Mouse (Mus musculus): ENCODE measurements around the gene Tbc1d2. TPM values are rescaled to one million over a fixed set of nuclear protein-coding genes. Genes with fewer than 3 reads are reported as not detected.
A peak's percentile ranks its signal among the peaks of the same experiment; 100 is the strongest.

The Tbc1d2 gene
- polyA plus RNA-seq, 1 experiment from 2014 or later: 3.0 TPM

- H3K36me3 ChIP-seq: no peaks in the 10 kb centered on the region
- peak overlapping the region; percentile 93 for H3K27ac ChIP-seq
- no peak overlapping the region for H3K9ac ChIP-seq
- peak overlapping the region; percentile 85 for H3K4me2 ChIP-seq
- 0 out of 2 replicates have a peak, but pooled peaks have one; percentile 24 for ATAC-seq (replicated peaks; ENCODE audit: low FRiP score)
- H3K27me3 ChIP-seq: no peaks in the 10 kb centered on the region
- H3K4me1 ChIP-seq: peaks cover 22% of the 10 kb centered on the region
- H3K4me3 ChIP-seq (replicated peaks): no peak overlapping the region
- no peaks in the 10 kb centered on the region for H3K9me3 ChIP-seq (replicated peaks)
- WGBS: 0% methylated on average over 6 of the region's 8 CpGs
These were observed 15.4 kb upstream of the Tbc1d2 start for GRCm38 (mm10) chr4:46665371-46665774.

- peak overlapping the region; percentile 64 for H3K9ac ChIP-seq
- H3K4me3 ChIP-seq (replicated peaks): peak overlapping the region; percentile 49
- 2% methylated on average over 34 of the region's 34 CpGs for WGBS
These were observed 14.4 kb upstream of the Tbc1d2 start for GRCm38 (mm10) chr4:46664123-46665009.

GRCm38 (mm10) chr4:46661433-46661832 lies 11.4 kb upstream of the Tbc1d2 start:
- WGBS: 78% methylated on average over 9 of the region's 9 CpGs
- Histone ChIP-seq H3K27me3 (no peaks in the 10 kb centered on the region), H3K9ac (no peak overlapping the region), H3K4me3 (replicated peaks) (no peak overlapping the region), H3K9me3 (replicated peaks) (no peaks in the 10 kb centered on the region), H3K4me2 (no peak overlapping the region), H3K27ac (no peak overlapping the region), H3K4me1 (peaks cover 22% of the 10 kb centered on the region), H3K36me3 (no peaks in the 10 kb centered on the region)
- no peak for ATAC-seq (replicated peaks; ENCODE audit: low FRiP score)

More at GRCm38 (mm10) chr4:46664123-46665009, 14.4 kb upstream of the Tbc1d2 start:
- peaks cover 22% of the 10 kb centered on the region for H3K4me1 ChIP-seq
- H3K4me2 ChIP-seq: peak overlapping the region; percentile 85
- no peaks in the 10 kb centered on the region for H3K9me3 ChIP-seq (replicated peaks)
- no peaks in the 10 kb centered on the region for H3K36me3 ChIP-seq
- no peaks in the 10 kb centered on the region for H3K27me3 ChIP-seq
- H3K27ac ChIP-seq: peak overlapping the region; percentile 93
- peak; percentile 92 for ATAC-seq (replicated peaks; ENCODE audit: low FRiP score)

GRCm38 (mm10) chr4:46658946-46659345 lies 8.9 kb upstream of the Tbc1d2 start:
- no peak overlapping the region for H3K4me2 ChIP-seq
- ATAC-seq (replicated peaks; ENCODE audit: low FRiP score): no peak
- no peaks in the 10 kb centered on the region; the same call in none of the 2 replicates for H3K27me3 ChIP-seq
- no peak overlapping the region for H3K9ac ChIP-seq
- peaks cover 6% of the 10 kb centered on the region for H3K4me1 ChIP-seq
- H3K4me3 ChIP-seq (replicated peaks): no peak overlapping the region
- no peaks in the 10 kb centered on the region for H3K9me3 ChIP-seq (replicated peaks)
- H3K27ac ChIP-seq: no peak overlapping the region
- no peaks in the 10 kb centered on the region for H3K36me3 ChIP-seq
- WGBS: 39% methylated on average over 5 of the region's 5 CpGs

GRCm38 (mm10) chr4:46657116-46657515 lies 7.1 kb upstream of the Tbc1d2 start:
- Histone ChIP-seq H3K36me3 (no peaks in the 10 kb centered on the region), H3K9ac (no peak overlapping the region), H3K4me1 (no peaks in the 10 kb centered on the region), H3K27me3 (peaks cover 13% of the 10 kb centered on the region), H3K9me3 (replicated peaks) (no peaks in the 10 kb centered on the region), H3K4me2 (no peak overlapping the region), H3K4me3 (replicated peaks) (no peak overlapping the region), H3K27ac (no peak overlapping the region)
- no peak for ATAC-seq (replicated peaks; ENCODE audit: low FRiP score)
- 13% methylated on average over 5 of the region's 5 CpGs for WGBS

- Histone ChIP-seq H3K9me3 (replicated peaks) (no peaks in the 10 kb centered on the region), H3K27me3 (peaks cover 25% of the 10 kb centered on the region), H3K4me3 (replicated peaks) (no peak overlapping the region), H3K27ac (no peak overlapping the region), H3K9ac (no peak overlapping the region), H3K36me3 (no peaks in the 10 kb centered on the region), H3K4me1 (peaks cover 1% of the 10 kb centered on the region), H3K4me2 (no peak overlapping the region)
- 63% methylated on average over 2 of the region's 2 CpGs for WGBS
- ATAC-seq (replicated peaks; ENCODE audit: low FRiP score): no peak
These were observed 5.9 kb upstream of the Tbc1d2 start for GRCm38 (mm10) chr4:46655956-46656355.

GRCm38 (mm10) chr4:46655298-46655697 lies 5.3 kb upstream of the Tbc1d2 start:
- WGBS: 68% methylated on average over 1 of the region's 1 CpGs
- Histone ChIP-seq H3K27me3 (peaks cover 27% of the 10 kb centered on the region), H3K36me3 (no peaks in the 10 kb centered on the region), H3K4me3 (replicated peaks) (no peak overlapping the region), H3K9ac (no peak overlapping the region), H3K9me3 (replicated peaks) (no peaks in the 10 kb centered on the region), H3K27ac (no peak overlapping the region), H3K4me2 (no peak overlapping the region), H3K4me1 (peaks cover 6% of the 10 kb centered on the region)
- ATAC-seq (replicated peaks; ENCODE audit: low FRiP score): no peak

- no peak for ATAC-seq (replicated peaks; ENCODE audit: low FRiP score)
- H3K36me3 ChIP-seq: no peaks in the 10 kb centered on the region
- H3K9me3 ChIP-seq (replicated peaks): no peaks in the 10 kb centered on the region
- no peak overlapping the region for H3K27ac ChIP-seq
- peak overlapping the region; percentile 51; the same call in 1 of the 2 replicates for H3K9ac ChIP-seq
- peaks cover 45% of the 10 kb centered on the region for H3K27me3 ChIP-seq
- peak overlapping the region; percentile 95 for H3K4me2 ChIP-seq
- peaks cover 13% of the 10 kb centered on the region for H3K4me1 ChIP-seq
- 51% methylated on average over 4 of the region's 4 CpGs for WGBS
- H3K4me3 ChIP-seq (replicated peaks): peak overlapping the region; percentile 77
These were observed 848 bp downstream of the Tbc1d2 start for GRCm38 (mm10) chr4:46649161-46649560.

- H3K27me3 ChIP-seq: peaks cover 8% of the 10 kb centered on the region
- no peaks in the 10 kb centered on the region for H3K36me3 ChIP-seq
- no peak overlapping the region for H3K9ac ChIP-seq
- ATAC-seq (replicated peaks; ENCODE audit: low FRiP score): 0 out of 2 replicates have a peak, but pooled peaks have one; percentile 7
- H3K4me2 ChIP-seq: no peak overlapping the region
- H3K9me3 ChIP-seq (replicated peaks): no peaks in the 10 kb centered on the region
- WGBS: 82% methylated on average over 8 of the region's 8 CpGs
- 0 out of 2 replicates have a peak, but pooled peaks cover 10% of the 10 kb centered on the region for H3K4me1 ChIP-seq
- no peak overlapping the region for H3K4me3 ChIP-seq (replicated peaks)
- peak overlapping the region; percentile 79 for H3K27ac ChIP-seq
These were observed 6.3 kb downstream of the Tbc1d2 start for GRCm38 (mm10) chr4:46643676-46644112.

GRCm38 (mm10) chr4:46642924-46643675 lies 6.9 kb downstream of the Tbc1d2 start:
- WGBS: 55% methylated on average over 8 of the region's 8 CpGs
- peak; percentile 62; the same call in 1 of the 2 replicates for ATAC-seq (replicated peaks; ENCODE audit: low FRiP score)
- Histone ChIP-seq H3K9me3 (replicated peaks) (no peaks in the 10 kb centered on the region), H3K27me3 (peaks cover 2% of the 10 kb centered on the region; the same call in 1 of the 2 replicates), H3K9ac (no peak overlapping the region), H3K36me3 (no peaks in the 10 kb centered on the region), H3K27ac (peak overlapping the region; percentile 79), H3K4me1 (0 out of 2 replicates have a peak, but pooled peaks cover 10% of the 10 kb centered on the region), H3K4me3 (replicated peaks) (no peak overlapping the region), H3K4me2 (no peak overlapping the region)

GRCm38 (mm10) chr4:46641283-46641682 lies 8.7 kb downstream of the Tbc1d2 start:
- H3K27me3 ChIP-seq: no peaks in the 10 kb centered on the region
- no peak overlapping the region for H3K27ac ChIP-seq
- no peaks in the 10 kb centered on the region for H3K9me3 ChIP-seq (replicated peaks)
- H3K4me1 ChIP-seq: 0 out of 2 replicates have a peak, but pooled peaks cover 10% of the 10 kb centered on the region
- no peak overlapping the region for H3K4me3 ChIP-seq (replicated peaks)
- H3K4me2 ChIP-seq: no peak overlapping the region
- 65% methylated on average over 4 of the region's 4 CpGs for WGBS
- H3K9ac ChIP-seq: no peak overlapping the region
- no peaks in the 10 kb centered on the region for H3K36me3 ChIP-seq
- no peak for ATAC-seq (replicated peaks; ENCODE audit: low FRiP score)

GRCm38 (mm10) chr4:46639866-46640265 lies 10.1 kb downstream of the Tbc1d2 start:
- 0 out of 2 replicates have a peak, but pooled peaks cover 10% of the 10 kb centered on the region for H3K4me1 ChIP-seq
- no peaks in the 10 kb centered on the region for H3K9me3 ChIP-seq (replicated peaks)
- WGBS: 71% methylated on average over 8 of the region's 8 CpGs
- H3K27me3 ChIP-seq: no peaks in the 10 kb centered on the region
- ATAC-seq (replicated peaks; ENCODE audit: low FRiP score): no peak
- H3K9ac ChIP-seq: no peak overlapping the region
- no peak overlapping the region for H3K4me2 ChIP-seq
- no peaks in the 10 kb centered on the region for H3K36me3 ChIP-seq
- peak overlapping the region; percentile 47; the same call in 1 of the 2 replicates for H3K27ac ChIP-seq
- H3K4me3 ChIP-seq (replicated peaks): no peak overlapping the region

Data from kidney, embryonic 15.5 days (tissue).